Mouse (Mus musculus) heart, postnatal 14 days (tissue): ENCODE data around the gene Kif27. TPM values are rescaled to one million over a fixed set of nuclear protein-coding genes. Genes with fewer than 3 reads are reported as not detected.
A peak's percentile ranks its signal among the peaks of the same experiment; 100 is the strongest.

Source experiments
- DNase-seq, 2 experiments: peaks; one replicate each; pipeline ENCODE4 v3.0.0; 2021 to 2022
- intact Hi-C: fragments of 180-260 bp; cut with DNase I; formaldehyde crosslinking; loops from one replicate; pipeline ENCODE4 v1.15.1; 2025
- microRNA-seq, 2 experiments: library from miRNA; unstranded; fragments of <30 nt; microRNA quantifications; one replicate each; pipeline ENCODE4 v1.2.0; 2021 to 2022
- total RNA-seq, 2 experiments: library from RNA; stranded (reverse); gene quantifications; 2 replicates each; pipeline ENCODE4 v1.2.3; 2021

Kif27 gene
- total RNA-seq, 2 experiments from 2014 or later: 0.10 to 0.24 TPM

DNA sequence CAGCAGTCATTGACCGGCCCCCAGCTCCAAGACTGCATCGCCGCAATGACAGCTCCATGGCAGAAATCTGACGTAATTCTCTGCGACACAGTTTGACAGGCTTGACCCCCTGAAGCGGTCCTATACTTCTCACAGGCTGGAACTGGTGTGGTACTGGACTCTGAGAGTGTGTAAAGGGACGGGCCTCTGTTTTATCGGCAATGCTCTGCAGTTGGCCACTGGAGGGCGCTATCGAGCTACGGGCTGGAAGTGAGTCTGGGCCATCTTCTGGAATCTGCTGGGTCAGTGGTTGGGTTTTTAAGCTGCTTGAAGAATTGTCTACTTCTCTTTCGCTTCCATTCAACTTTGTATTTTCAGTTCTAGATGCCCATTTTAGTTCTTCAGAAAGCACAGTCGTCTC is 71.1 kb downstream of the Kif27 start:
- intact Hi-C loops: loop anchor here (1.0 kb wide), 3 partner anchors 99 to 301 kb away; no protein-coding TSS in a partner anchor
- peak; percentile 90 to 94 for DNase-seq

DNA sequence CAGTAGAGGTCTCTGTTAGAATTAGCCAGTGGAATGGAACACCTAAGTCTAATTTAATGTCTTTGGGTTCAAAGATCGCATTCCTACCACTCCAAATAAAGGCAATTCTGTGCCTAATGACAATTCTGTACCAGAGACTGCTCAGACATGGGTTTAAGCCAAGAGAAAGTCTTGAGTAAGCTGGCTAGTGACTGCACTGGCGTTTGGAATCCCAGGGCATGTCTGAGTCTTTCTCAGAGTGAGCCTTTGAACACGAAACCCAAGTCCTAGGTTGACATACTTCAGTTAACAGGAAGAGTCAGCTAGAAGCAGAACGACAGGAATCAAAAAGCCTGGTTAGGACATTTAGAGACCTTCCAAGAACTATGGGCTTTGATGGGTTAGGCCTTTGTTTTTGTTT is 75.5 kb downstream of the Kif27 start:
- intact Hi-C loops: no loop called here

DNA sequence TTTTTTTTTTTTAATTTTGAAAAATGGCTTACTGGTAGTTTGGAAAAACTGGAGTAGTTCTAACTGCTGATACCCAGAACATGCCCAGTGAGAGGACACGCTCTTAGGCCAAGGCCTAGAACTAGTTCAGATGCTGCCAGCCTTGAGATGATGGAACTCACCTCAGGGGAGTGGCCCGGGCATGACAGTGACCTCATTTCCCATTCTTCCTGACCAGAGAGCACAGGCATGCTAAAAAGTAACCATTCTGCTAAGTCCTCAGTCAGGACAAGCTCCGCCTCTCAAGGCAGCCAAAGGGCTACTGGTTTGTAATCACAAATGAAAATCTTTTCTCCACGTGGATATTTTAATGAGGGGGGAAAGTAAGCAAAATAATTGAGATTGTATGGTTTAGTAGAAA is 77.0 kb downstream of the Kif27 start:
- DNase-seq: no peak
- intact Hi-C loops: no loop called here

More for the DNA sequence above, 75.5 kb downstream of the Kif27 start:
- DNase-seq: no peak

DNA sequence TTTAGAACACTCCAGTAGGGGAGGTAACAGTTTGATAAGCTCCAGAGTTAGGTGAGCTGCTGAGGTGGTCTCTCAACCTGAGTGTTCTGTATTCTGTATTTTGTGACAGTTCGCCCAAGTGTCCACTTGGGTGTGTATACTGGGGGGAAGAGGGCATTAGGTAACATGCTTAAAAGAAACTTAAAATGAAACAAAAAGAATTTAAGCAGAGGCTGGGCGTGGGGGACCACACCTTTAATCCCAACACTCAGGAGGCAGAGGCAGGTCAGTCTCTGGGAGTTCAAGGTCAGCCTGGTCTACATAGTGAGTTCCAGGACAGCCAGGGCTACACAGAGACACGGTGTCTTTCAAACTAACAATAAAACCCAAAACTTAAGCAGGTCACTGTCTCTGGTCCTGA is 78.4 kb downstream of the Kif27 start:
- intact Hi-C loops: no loop called here

DNA sequence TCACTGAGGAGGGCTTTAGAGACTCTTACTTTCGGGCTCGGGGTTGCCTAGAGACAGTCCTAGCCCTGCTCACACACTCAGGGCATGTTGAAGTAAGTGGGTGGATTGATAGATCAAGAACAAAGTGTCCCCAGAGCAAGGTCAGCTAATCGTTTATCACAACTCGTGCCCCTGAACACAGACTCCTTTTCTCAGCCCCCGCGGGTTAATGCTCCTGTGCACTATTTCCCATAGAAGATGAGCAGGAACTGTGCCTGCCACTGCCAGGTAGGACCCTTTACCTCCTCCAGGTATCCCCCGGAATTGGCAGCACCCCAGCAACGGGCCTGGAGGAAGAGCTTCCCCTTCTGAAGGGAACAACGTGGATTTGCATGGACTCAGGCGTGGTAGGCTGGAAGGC is 82.7 kb downstream of the Kif27 start:
- intact Hi-C loops: no loop called here
- no peak for DNase-seq

More for the DNA sequence above, 78.4 kb downstream of the Kif27 start:
- DNase-seq: no peak

DNA sequence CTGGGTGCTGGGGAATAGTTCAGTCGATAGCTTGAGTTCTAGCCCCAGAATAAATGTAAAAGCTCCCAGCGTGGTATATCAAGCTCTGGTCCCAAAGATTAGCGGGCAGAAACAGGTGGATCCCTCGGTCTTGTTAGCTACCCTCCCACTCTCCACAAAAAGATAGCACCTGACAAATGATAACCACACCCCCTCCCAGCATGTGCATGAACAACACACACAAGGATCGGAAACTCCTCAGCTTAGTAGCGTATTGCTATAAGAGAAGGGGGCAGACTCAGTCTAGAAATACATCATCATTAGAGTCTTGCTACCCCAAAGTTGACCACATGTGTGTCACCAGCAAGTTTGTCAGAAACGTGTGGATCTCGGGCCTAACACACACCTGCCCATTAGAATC is 83.3 kb downstream of the Kif27 start, which contains the start of gene Gkap1:
TSS of gene Gkap1 (minus strand) at position 101 of the 400 bp plus-strand sequence.
- no peak for DNase-seq
- intact Hi-C loops: no loop called here

DNA sequence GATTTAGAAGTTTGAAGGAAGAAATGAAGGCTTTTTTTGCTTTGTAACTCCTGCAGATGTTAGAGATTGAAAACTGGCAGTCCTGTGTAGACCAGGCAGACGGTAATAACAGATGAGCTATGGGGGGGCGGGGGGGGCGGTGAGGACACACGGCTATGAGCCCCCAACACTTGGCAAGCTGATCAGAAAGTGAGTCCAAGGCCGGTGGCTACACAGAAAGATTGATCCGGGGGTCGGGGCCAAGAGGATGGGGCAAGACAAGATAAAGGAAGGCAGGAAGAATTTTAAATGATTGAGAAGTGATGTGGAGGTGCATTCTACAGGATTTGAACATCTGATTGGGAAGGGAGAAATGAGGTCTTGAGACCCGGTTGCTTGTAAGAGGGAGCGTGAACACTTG is 83.8 kb downstream of the Kif27 start:
- DNase-seq: no peak
- intact Hi-C loops: no loop called here

DNA sequence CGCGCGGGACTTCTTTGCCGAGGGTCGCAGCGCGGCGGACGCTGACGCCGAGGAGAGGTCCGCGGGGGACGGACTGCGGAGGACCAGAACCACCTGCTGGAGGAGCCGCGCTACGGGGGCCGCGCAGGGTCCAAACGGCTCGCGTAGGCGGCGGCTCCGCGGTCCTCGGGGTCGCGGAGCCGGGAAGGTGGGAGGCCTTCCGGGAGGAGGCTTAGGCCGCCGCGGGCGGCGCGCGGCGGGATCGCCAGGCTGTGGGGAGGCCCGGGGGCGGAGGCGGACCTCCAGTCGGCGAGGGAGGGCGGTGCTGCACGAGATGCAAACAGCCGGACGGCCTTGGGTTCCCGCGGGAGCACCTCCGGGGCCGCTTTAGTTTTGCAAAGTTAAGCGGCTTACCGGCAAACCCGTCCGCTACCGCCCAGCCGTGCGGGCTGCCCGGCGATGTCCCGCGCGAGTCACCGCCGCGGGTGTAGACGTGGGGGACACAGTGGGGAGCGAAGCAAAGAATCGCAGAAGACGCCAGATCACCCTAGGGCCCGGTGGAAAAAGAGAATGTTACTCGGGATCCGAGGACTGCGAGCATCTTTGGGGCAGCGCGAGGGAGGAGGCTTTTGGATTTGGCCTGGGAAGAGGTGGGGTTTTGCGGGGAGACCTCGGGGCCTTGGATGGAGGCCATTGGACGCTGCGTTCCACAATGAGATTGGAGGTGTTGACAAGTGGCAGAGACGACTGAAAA is 84.5 kb downstream of the Kif27 start:
- intact Hi-C loops: no loop called here
- peak; percentile 78 to 80 for DNase-seq

DNA sequence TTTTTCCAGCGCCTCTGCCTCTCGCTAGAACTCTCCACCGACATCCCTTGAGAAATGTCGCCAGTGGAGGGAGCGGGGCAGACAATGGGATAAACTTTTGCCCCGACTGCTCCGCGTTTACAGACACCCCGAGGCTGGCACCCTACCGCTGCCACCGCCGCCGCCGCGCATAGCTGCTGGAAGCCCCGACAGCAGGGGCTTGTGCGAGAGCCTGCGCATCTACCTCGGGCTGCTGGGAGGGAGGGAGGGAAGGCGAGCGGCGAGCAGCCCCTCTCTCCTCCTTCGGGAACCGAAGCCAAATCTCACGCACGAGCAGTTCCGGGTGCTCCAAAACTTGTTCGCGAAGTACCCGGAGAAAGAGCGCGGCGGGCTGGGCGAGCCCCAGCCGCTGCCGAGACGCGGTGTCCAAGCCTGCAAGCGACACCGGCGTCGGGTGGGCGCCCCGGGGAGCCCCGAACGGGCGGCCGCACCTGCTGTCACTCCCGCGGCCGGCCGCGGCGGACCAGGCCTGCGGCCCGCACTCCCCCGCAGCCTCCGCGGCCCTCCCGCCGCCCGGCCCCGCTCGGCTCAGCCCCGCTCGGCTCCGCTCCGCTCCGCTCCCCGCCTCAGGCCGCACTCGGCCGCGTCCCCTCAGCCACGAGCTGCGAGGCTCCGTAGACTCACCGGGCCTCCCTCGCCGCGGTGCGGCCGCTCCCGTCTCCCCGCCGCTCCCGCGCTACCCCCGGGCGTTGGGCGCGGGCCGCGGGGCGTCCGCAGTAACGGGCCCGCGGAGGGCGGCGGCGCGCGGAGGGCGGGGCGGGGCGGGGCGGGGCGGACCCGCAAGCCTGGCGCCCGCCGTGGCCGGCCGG is 85.3 kb downstream of the Kif27 start:
- intact Hi-C loops: no loop called here

DNA sequence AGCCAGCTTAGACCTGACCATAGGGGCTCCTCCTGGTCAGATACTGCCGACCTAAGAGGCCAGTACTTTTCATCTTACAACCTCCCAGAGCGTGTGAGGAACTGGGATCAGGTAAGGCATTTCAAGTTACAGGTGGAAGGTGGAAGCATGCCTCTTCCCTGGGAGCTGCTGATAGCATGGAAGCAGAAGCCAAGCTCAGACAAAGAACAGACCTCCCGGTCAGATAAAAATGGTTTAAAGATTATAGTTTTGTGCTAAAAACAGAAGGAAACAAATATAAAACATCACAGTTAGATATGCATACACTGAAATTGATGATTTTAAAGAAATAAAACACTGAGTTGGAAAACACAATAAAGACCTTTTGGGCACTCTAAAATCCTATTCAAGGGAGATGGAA is 92.1 kb downstream of the Kif27 start:
- DNase-seq: no peak
- intact Hi-C loops: no loop called here

More for the DNA sequence above, 85.3 kb downstream of the Kif27 start:
- peak in 1 of 2 experiments; percentile 46 for DNase-seq

DNA sequence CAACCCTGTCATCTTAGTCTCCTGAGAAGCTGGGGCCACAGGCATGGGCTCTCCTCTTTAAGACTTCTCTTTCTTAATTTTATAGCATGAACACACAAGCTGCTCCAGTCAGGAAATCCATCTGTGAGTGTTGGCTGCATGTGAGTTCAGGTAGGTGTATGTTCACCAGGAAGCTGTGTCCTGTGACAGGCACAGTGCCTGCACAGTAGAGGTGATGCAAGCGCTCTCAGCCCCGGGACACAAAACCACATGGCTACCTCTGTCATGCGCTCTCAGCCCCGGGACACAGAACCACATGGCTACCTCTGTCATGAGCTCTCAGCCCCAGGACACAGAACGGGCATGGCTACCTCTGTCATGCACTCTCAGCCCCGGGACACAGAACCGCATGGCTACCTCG is 95.4 kb downstream of the Kif27 start:
- DNase-seq: no peak
- intact Hi-C loops: no loop called here

DNA sequence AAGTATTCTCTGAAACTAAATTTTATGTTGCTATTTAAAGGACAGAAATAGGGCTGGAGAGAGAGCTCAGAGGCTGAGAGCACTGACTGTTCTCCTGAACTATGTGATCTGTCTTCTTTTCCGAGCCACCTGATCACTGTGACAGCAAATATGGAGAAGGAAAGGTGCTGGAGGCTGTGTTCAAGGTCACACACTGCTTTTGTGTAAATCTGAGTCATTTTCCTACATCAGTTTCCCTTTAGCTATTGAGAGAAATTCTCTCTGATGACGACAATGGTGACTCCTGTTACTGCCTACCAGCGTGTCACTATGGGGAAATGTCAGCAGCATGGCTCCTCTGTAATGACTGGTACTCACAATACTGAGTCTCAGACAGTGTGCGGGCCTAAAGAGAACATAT is 97.2 kb downstream of the Kif27 start:
- DNase-seq: no peak
- intact Hi-C loops: no loop called here

DNA sequence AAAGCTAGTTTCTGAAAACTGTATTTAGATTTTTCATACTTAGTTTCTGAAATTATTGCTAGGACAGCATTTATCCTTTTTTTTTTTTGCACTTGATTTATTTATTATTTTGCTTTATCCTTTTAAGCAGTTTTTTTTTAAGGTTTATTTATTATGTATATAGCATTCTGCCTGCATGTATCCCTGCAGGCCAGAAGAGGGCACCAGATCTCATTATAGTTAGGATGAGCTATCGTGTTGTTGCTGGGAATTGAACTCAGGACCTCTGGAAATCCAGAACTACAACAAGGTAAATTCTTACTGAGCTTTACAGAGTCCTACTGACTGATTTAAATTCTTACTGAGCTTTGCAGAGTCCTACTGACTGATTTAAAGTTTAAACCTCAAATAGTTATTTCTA is 105.7 kb downstream of the Kif27 start:
- DNase-seq: no peak
- intact Hi-C loops: no loop called here

DNA sequence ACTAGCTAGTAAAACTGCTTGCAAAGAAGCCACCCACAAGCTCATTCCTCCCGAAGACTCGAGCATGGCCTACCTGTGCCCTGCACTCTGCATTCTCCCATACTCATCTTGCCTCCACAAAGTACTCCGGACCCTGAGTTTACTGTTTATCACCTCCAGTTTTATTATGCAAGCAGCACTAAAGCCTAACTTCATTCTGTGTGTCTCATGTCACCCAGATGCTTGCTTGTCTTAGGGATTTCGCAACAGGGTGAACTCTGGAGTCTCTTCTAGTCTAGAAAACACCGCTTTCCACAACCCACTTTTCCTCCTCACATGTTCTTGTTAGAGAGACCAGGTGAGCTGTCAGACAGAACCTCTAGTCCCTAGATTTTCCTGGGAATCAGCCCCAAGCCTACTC is 110.0 kb downstream of the Kif27 start:
- no peak for DNase-seq
- intact Hi-C loops: no loop called here

Small RNA genes lying within 50 kb of the gene (microRNA-seq; reads per million reads assigned to microRNA genes)
- gene Mir6369 (0 reads per million in 2 experiments), gene Mir7-1 (11.0 to 79.7 reads per million in 2 experiments)

Other genes with a start within 250 kb of the Kif27 start
- 1 to 10 TPM; 3.7 to 4.1 TPM for gene Klhl3, start 245.5 kb downstream of the Kif27 start, total RNA-seq
- 10 to 100 TPM; 87.3 to 92.4 TPM for gene Hnrnpa0, start 230.6 kb downstream of the Kif27 start, total RNA-seq
- 10 to 100 TPM; 18.3 to 22.4 TPM for gene Idnk, start 201.5 kb downstream of the Kif27 start, total RNA-seq
- 10 to 100 TPM; 51.4 to 53.2 TPM for gene Ubqln1, start 143.5 kb downstream of the Kif27 start, total RNA-seq
- gene Gkap1, start 83.4 kb downstream of the Kif27 start, total RNA-seq: 10 to 100 TPM; 19.7 to 20.8 TPM
- gene 2210016F16Rik, start 26.1 kb upstream of the Kif27 start, total RNA-seq: 10 to 100 TPM; 12.7 to 13.7 TPM
- gene Rmi1, start 43.1 kb upstream of the Kif27 start, total RNA-seq: 1 to 10 TPM; 9.5 to 9.6 TPM
- 100 to 1,000 TPM; 547 to 571 TPM for gene Hnrnpk, start 44.2 kb upstream of the Kif27 start, total RNA-seq